Mouse (Mus musculus) activated CD4-positive, CD25-positive, alpha-beta regulatory T cell, adult 9 weeks (primary cell): ENCODE measurements around the gene Ncan. TPM values are rescaled to one million over a fixed set of nuclear protein-coding genes. Genes with fewer than 3 reads are reported as not detected.

Experiments
- polyA plus RNA-seq: library from polyadenylated mRNA; unstranded; fragments of 100-300 nt; shearing (Covaris generic); gene quantifications from one replicate; pipeline ENCODE4 v1.2.1, GENCODE M21; 2017

Gene Ncan
- not detected for polyA plus RNA-seq

DNA sequence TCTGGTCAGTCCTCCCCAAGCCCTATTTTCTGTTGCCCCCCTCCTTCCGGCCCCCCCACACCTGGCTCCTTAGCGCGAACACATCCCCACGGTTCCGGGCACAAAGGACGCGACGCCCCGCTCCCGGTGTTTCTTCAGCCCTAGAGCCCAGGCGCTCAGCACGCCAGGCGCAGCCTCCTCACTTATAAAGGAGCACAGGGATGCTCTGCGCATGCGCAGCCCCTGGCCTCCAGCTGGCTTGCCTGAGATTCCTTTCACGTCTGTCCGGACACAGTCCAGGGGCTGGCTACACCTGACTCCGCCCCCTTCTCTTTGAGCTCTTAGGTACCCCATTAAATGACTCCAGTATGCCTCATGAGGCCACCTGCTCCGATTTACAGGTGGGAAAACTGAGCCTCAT lies at the start of gene Ncan:
Gene Ncan, minus strand, starts transcription at position 207 of the 400 bp plus-strand sequence.

DNA sequence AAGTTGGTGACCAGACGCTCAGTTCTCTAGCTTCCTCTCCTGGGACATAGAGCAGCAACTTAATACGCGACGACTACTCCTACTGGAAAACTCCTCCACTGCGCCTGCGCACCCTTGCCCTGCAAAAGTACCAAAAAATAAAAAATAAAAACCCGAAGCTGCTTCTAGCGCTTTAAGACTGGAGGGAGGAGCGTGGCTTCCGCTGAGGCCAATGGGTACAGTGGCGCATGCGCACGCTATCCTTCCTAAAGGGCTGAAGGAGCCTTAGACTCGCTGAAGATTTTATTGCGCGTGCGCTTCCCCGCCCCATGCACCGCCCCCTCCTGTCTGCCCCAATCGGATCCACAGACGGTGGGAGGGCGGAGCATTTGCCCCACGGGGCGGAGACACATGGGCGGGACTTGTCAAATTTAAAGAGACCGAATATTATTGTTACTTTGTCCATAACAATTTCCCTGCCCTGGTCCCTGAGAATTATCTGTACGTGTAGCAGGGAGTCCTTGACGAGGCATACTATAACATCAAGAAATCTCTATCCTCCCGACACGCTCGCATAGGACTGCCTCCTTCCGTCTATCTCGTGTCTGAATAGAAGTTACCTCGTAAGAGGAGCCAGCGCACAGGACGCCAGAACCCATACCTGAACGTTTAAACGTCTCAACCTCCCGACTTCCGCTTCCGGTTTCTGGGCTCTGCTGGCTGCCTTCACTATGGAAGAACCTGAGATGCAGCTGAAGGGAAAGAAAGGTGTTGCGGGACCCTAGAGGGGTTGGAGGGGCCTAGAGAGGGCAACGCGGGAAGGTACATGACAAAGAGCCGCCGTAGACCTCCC lies 18.6 kb upstream of the Ncan start, which contains the start of the genes Rfxank, Borcs8 and Mef2b:
Gene Rfxank, minus strand, starts transcription at position 129 of the 832 bp plus-strand sequence.
Gene Borcs8, plus strand, starts transcription at position 474 of the 832 bp plus-strand sequence.
Gene Mef2b, plus strand, starts transcription at position 686 of the 832 bp plus-strand sequence.

DNA sequence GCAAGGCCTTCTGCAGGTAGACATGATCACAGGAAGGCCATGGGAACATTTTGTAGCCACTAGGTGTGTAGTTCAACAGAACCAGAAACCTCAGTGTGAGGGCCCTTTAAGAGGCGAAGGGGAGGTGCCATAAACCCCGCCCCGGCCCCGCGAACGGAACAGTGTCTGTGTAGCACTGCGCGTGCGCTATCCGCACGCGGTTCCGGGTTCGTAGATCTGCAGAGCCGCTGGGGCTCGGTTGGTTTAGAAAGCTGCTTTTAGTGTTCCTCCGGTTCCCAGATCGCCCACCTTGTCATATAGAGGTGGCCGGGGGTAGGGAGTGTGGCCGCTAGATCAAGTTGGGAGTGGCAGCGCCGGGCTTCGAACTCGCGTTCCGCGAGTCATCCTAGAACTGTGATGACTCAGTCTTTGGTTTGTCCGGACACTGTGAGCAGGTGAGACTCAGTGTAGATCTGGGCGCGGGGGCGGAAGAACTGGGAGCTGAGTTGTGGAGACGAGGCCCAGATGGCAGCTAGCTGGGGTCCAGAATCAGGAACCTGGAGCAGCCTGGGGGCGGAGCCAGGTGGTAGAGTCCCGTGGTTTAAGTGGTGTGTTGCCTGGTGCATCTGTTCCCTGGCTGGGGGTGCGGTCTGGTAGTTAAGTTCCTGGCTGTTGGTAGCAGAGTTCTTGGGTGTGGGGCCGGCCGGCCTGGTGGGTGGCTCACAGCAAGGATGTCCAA lies 10.7 kb upstream of the Ncan start, which contains the start of gene Nr2c2ap:
Gene Nr2c2ap, plus strand, starts transcription at position 168 of the 718 bp plus-strand sequence.

GRCm38 (mm10) chr8:70083285-70083684 lies 37.4 kb downstream of the Ncan start, which contains the start of gene Hapln4:
Hapln4 (plus strand) TSS chr8:70083457.

GRCm38 (mm10) chr8:70072441-70073069 lies 48.1 kb downstream of the Ncan start, which contains the start of gene Tm6sf2:
Tm6sf2 (plus strand) TSS chr8:70072924.

Other genes starting within 250 kb of the Ncan start
- gene Cilp2, start 233.2 kb downstream of the Ncan start, polyA plus RNA-seq = not detected
- 1.6 TPM for gene Tssk6, start 218.7 kb downstream of the Ncan start, polyA plus RNA-seq
- 205 TPM for gene Ndufa13, start 218.3 kb downstream of the Ncan start, polyA plus RNA-seq
- gene Yjefn3, start 218.2 kb downstream of the Ncan start, polyA plus RNA-seq = 1.1 TPM
- 24.7 TPM for gene Gatad2a, start 124.5 kb downstream of the Ncan start, polyA plus RNA-seq
- gene Mau2, start 78.1 kb downstream of the Ncan start, polyA plus RNA-seq = 41.9 TPM
- gene Sugp1, start 78.1 kb downstream of the Ncan start, polyA plus RNA-seq = 68.9 TPM
- gene Tm6sf2, start 47.9 kb downstream of the Ncan start, polyA plus RNA-seq = 1.3 TPM
- gene Hapln4, start 37.4 kb downstream of the Ncan start, polyA plus RNA-seq = not detected
- 54.8 TPM for gene Nr2c2ap, start 10.5 kb upstream of the Ncan start, polyA plus RNA-seq
- gene Rfxank, start 18.3 kb upstream of the Ncan start, polyA plus RNA-seq = 41.2 TPM
- gene Borcs8, start 18.6 kb upstream of the Ncan start, polyA plus RNA-seq = 97.8 TPM
- 2.6 TPM for gene Mef2b, start 18.8 kb upstream of the Ncan start, polyA plus RNA-seq
- 55.6 TPM for gene Tmem161a, start 51.5 kb upstream of the Ncan start, polyA plus RNA-seq
- 13.1 TPM for gene Slc25a42, start 91.4 kb upstream of the Ncan start, polyA plus RNA-seq
- 34.8 TPM for gene Sugp2, start 113.4 kb upstream of the Ncan start, polyA plus RNA-seq
- gene Armc6, start 113.6 kb upstream of the Ncan start, polyA plus RNA-seq = 17.8 TPM
- 0.27 TPM for gene Homer3, start 162.0 kb upstream of the Ncan start, polyA plus RNA-seq
- 52.9 TPM for gene Ddx49, start 181.6 kb upstream of the Ncan start, polyA plus RNA-seq
- 354 TPM for gene Cope, start 181.6 kb upstream of the Ncan start, polyA plus RNA-seq
- gene Cers1, start 194.9 kb upstream of the Ncan start, polyA plus RNA-seq = not detected
- 0.28 TPM for gene Gdf1, start 208.9 kb upstream of the Ncan start, polyA plus RNA-seq
- 4.7 TPM for gene Upf1, start 232.4 kb upstream of the Ncan start, polyA plus RNA-seq